Mouse (Mus musculus) embryonic facial prominence, embryonic 10.5 days (tissue): Measurements from ENCODE around the gene Gm21854. TPM values are rescaled to one million over a fixed set of nuclear protein-coding genes. Genes with fewer than 3 reads are reported as not detected.
"Not testable (repeated sequence)": the region's sequence is repeated elsewhere in the genome, so short reads cannot be mapped to it uniquely, and the experiment has no call there.

ENCODE experiments used
- DNase-seq: peaks from one replicate; pipeline ENCODE4 v3.0.0-alpha.2; 2017; ENCODE audit warnings: low spot score
- H3K27ac ChIP-seq: fragments of 300-500 bp; sonication (generic); replicated peaks from 2 replicates; pipeline ENCODE4 v1.5.1; 2016; ENCODE audit warnings: mild to moderate bottlenecking
- H3K27me3 ChIP-seq: fragments of 300-500 bp; sonication (generic); replicated peaks from 2 replicates; pipeline ENCODE4 v1.6.1; 2016; ENCODE audit warnings: low read depth, mild to moderate bottlenecking; ENCODE audit not compliant: poor library complexity, severe bottlenecking
- H3K36me3 ChIP-seq: fragments of 300-500 bp; sonication (generic); replicated peaks from 2 replicates; pipeline ENCODE4 v1.6.1; 2016; ENCODE audit warnings: mild to moderate bottlenecking, moderate library complexity
- H3K4me1 ChIP-seq: fragments of 300-500 bp; sonication (generic); 2 replicates; pipeline ENCODE4 v1.6.1; 2016
- H3K4me3 ChIP-seq: fragments of 300-500 bp; sonication (generic); 2 replicates; pipeline ENCODE4 v1.5.1; 2016; ENCODE audit warnings: mild to moderate bottlenecking, moderate library complexity
- H3K9me3 ChIP-seq: fragments of 300-500 bp; sonication (generic); 2 replicates; pipeline ENCODE4 v1.6.1; 2016; ENCODE audit warnings: mild to moderate bottlenecking
- polyA plus RNA-seq: library from polyadenylated mRNA; unstranded; fragments of >200 nt; fragmentation: Nextera tagmentation; extraction: Ambion mirVana; gene quantifications from 2 replicates; pipeline ENCODE4 v1.2.1, GENCODE M21; 2016

The Gm21854 gene
- polyA plus RNA-seq: not detected in 2 replicates

GRCm38 (mm10) chrY:5656686-5657085 is at the start of gene Gm21854:
Gene Gm21854, plus strand, starts transcription at chrY:5656986.
- not testable (repeated sequence) for H3K27me3 ChIP-seq, H3K4me1 ChIP-seq, H3K27ac ChIP-seq, H3K36me3 ChIP-seq, H3K4me3 ChIP-seq, DNase-seq, H3K9me3 ChIP-seq

Other genes starting within 250 kb of the Gm21854 start
- not detected in 2 replicates for gene Gm20914, start 69.0 kb downstream of the Gm21854 start, polyA plus RNA-seq
- gene Gm28171, start 136.4 kb downstream of the Gm21854 start, polyA plus RNA-seq: not detected in 2 replicates